Mouse (Mus musculus): Measurements from ENCODE around the gene Carhsp1. TPM values are rescaled to one million over a fixed set of nuclear protein-coding genes. Genes with fewer than 3 reads are reported as not detected.
A peak's percentile ranks its signal among the peaks of the same experiment; 100 is the strongest.

Gene Carhsp1
- polyA plus RNA-seq, 1 experiment from 2014 or later: 53.0 TPM

GRCm38 (mm10) chr16:8672350-8672687, 364 bp upstream of the Carhsp1 start:
- DNase-seq (ENCODE audit: low spot score) (no peak), ATAC-seq (replicated peaks; ENCODE audit: low FRiP score, low read depth) (no peak)
- H3K4me1 ChIP-seq (replicated peaks; ENCODE audit: insufficient read depth, low read length): peaks cover 18% of the 10 kb centered on the region
- no peaks in the 10 kb centered on the region for H3K27me3 ChIP-seq (ENCODE audit: insufficient read depth, low read length)
- peak overlapping the region; percentile 63; the same call in 1 of the 2 replicates for H3K9ac ChIP-seq (ENCODE audit: low read depth, low read length)
- H3K27ac ChIP-seq: no peak overlapping the region
- TF ChIP-seq CTCF (IDR thresholded peaks at IDR 0.05; ENCODE audit: low read depth): no peak
- no peaks in the 10 kb centered on the region for H3K9me3 ChIP-seq (replicated peaks; ENCODE audit: low read length)
- H3K4me2 ChIP-seq (ENCODE audit: low read length): peak overlapping the region; percentile 84
- H3K4me3 ChIP-seq (replicated peaks; ENCODE audit: low read depth, low read length): peak overlapping the region; percentile 59
- under 1% methylated on average over 18 of the region's 18 CpGs for WGBS
- no peaks in the 10 kb centered on the region for H3K36me3 ChIP-seq (ENCODE audit: insufficient read depth, low read length)

DNA sequence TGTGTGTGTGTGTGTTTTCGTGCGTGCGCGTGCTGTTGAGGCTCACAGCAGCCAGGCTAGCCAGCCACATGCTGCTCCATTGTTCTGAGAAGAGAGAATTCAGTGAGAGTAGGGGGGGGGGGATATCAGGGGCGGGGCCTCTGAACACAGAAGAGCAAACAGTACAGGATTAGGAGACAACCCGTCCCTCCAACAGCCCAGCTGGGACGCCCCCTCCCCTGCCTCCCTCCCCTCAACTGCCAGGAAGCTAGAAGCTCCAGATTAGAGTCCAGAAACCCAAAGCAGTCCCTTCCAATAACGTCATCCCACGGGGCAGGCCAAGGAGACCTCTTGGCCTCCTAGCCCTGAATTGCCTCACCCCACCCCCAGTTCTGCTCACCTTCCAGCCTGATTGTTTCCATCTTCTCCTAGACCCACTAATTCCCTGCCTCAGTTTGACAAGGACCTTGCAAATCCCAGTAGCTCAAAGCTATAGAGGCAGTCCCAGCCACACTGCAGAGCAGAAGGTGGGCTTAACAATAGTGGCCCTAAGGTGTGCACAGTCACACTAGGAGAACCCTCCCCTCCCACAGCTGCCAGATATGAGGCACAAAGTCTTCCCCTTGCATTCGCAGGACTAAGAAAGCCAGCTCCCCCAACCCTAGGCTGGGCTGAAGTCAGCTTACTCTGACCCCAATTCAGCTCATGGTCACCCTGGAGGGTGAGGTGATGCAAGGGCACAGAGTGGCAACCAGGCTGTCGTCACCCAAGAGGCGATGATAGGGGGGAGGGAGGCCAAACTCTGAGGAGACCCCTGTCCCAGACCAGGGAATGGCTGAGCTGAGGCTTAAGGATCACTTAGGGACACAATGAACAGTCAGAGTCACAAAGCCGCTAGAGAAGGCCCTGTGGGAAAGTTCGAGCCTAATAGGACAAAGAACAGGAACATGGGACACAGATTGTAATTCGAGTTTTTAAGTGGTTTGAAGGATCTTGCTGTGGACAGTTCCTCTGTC, 1.6 kb downstream of the Carhsp1 start:
- Histone ChIP-seq H3K9ac (ENCODE audit: low read depth, low read length) (0 out of 2 replicates have a peak overlapping the region, but pooled peaks have one; percentile 13), H3K36me3 (ENCODE audit: insufficient read depth, low read length) (no peaks in the 10 kb centered on the region), H3K9me3 (replicated peaks; ENCODE audit: low read length) (no peaks in the 10 kb centered on the region), H3K27ac (peak overlapping the region; percentile 85), H3K27me3 (ENCODE audit: insufficient read depth, low read length) (no peaks in the 10 kb centered on the region), H3K4me1 (replicated peaks; ENCODE audit: insufficient read depth, low read length) (peaks cover 24% of the 10 kb centered on the region), H3K4me3 (replicated peaks; ENCODE audit: low read depth, low read length) (peak overlapping the region; percentile 59), H3K4me2 (ENCODE audit: low read length) (peak overlapping the region; percentile 84)
- ATAC-seq (replicated peaks; ENCODE audit: low FRiP score, low read depth) (no peak), DNase-seq (ENCODE audit: low spot score) (peak; percentile 39)
- no peak for TF ChIP-seq CTCF (IDR thresholded peaks at IDR 0.05; ENCODE audit: low read depth)
- WGBS: 14% methylated on average over 14 of the region's 15 CpGs

GRCm38 (mm10) chr16:8669432-8669831, 2.5 kb downstream of the Carhsp1 start:
- H3K4me3 ChIP-seq (replicated peaks; ENCODE audit: low read depth, low read length): no peak overlapping the region
- peaks cover 24% of the 10 kb centered on the region for H3K4me1 ChIP-seq (replicated peaks; ENCODE audit: insufficient read depth, low read length)
- no peaks in the 10 kb centered on the region for H3K36me3 ChIP-seq (ENCODE audit: insufficient read depth, low read length)
- DNase-seq (ENCODE audit: low spot score) (no peak), ATAC-seq (replicated peaks; ENCODE audit: low FRiP score, low read depth) (no peak)
- H3K4me2 ChIP-seq (ENCODE audit: low read length): peak overlapping the region; percentile 84; the same call in 1 of the 2 replicates
- no peak for TF ChIP-seq CTCF (IDR thresholded peaks at IDR 0.05; ENCODE audit: low read depth)
- 57% methylated on average over 5 of the region's 5 CpGs for WGBS
- H3K9me3 ChIP-seq (replicated peaks; ENCODE audit: low read length): no peaks in the 10 kb centered on the region
- no peak overlapping the region for H3K27ac ChIP-seq
- no peak overlapping the region for H3K9ac ChIP-seq (ENCODE audit: low read depth, low read length)
- H3K27me3 ChIP-seq (ENCODE audit: insufficient read depth, low read length): no peaks in the 10 kb centered on the region

GRCm38 (mm10) chr16:8668386-8668785, 3.6 kb downstream of the Carhsp1 start:
- ATAC-seq (replicated peaks; ENCODE audit: low FRiP score, low read depth): no peak

GRCm38 (mm10) chr16:8667814-8668213, 4.1 kb downstream of the Carhsp1 start:
- Histone ChIP-seq H3K9ac (ENCODE audit: low read depth, low read length) (no peak overlapping the region), H3K9me3 (replicated peaks; ENCODE audit: low read length) (no peaks in the 10 kb centered on the region), H3K4me1 (replicated peaks; ENCODE audit: insufficient read depth, low read length) (peaks cover 24% of the 10 kb centered on the region), H3K27ac (peak overlapping the region; percentile 60; the same call in 1 of the 2 replicates), H3K27me3 (ENCODE audit: insufficient read depth, low read length) (no peaks in the 10 kb centered on the region), H3K4me3 (replicated peaks; ENCODE audit: low read depth, low read length) (no peak overlapping the region), H3K4me2 (ENCODE audit: low read length) (no peak overlapping the region; the same call in 1 of the 2 replicates), H3K36me3 (ENCODE audit: insufficient read depth, low read length) (no peaks in the 10 kb centered on the region)
- TF ChIP-seq CTCF (IDR thresholded peaks at IDR 0.05; ENCODE audit: low read depth): no peak
- ATAC-seq (replicated peaks; ENCODE audit: low FRiP score, low read depth) (no peak), DNase-seq (ENCODE audit: low spot score) (no peak)
- 57% methylated on average over 4 of the region's 4 CpGs for WGBS

More at GRCm38 (mm10) chr16:8668386-8668785, 3.6 kb downstream of the Carhsp1 start:
- Histone ChIP-seq H3K9ac (ENCODE audit: low read depth, low read length) (no peak overlapping the region), H3K36me3 (ENCODE audit: insufficient read depth, low read length) (no peaks in the 10 kb centered on the region), H3K9me3 (replicated peaks; ENCODE audit: low read length) (no peaks in the 10 kb centered on the region), H3K27ac (no peak overlapping the region), H3K4me2 (ENCODE audit: low read length) (no peak overlapping the region), H3K4me3 (replicated peaks; ENCODE audit: low read depth, low read length) (no peak overlapping the region), H3K4me1 (replicated peaks; ENCODE audit: insufficient read depth, low read length) (peaks cover 24% of the 10 kb centered on the region), H3K27me3 (ENCODE audit: insufficient read depth, low read length) (no peaks in the 10 kb centered on the region)
- TF ChIP-seq CTCF (IDR thresholded peaks at IDR 0.05; ENCODE audit: low read depth): no peak
- no peak for DNase-seq (ENCODE audit: low spot score)
- 89% methylated on average over 2 of the region's 2 CpGs for WGBS

GRCm38 (mm10) chr16:8667261-8667660, 4.7 kb downstream of the Carhsp1 start:
- DNase-seq (ENCODE audit: low spot score) (peak; percentile 39), ATAC-seq (replicated peaks; ENCODE audit: low FRiP score, low read depth) (no peak)
- Histone ChIP-seq H3K27me3 (ENCODE audit: insufficient read depth, low read length) (no peaks in the 10 kb centered on the region), H3K9me3 (replicated peaks; ENCODE audit: low read length) (no peaks in the 10 kb centered on the region), H3K4me1 (replicated peaks; ENCODE audit: insufficient read depth, low read length) (peaks cover 24% of the 10 kb centered on the region), H3K27ac (peak overlapping the region; percentile 60), H3K4me2 (ENCODE audit: low read length) (no peak overlapping the region; the same call in 1 of the 2 replicates), H3K36me3 (ENCODE audit: insufficient read depth, low read length) (0 out of 2 replicates have a peak, but pooled peaks cover 5% of the 10 kb centered on the region), H3K4me3 (replicated peaks; ENCODE audit: low read depth, low read length) (no peak overlapping the region), H3K9ac (ENCODE audit: low read depth, low read length) (no peak overlapping the region)
- 56% methylated on average over 7 of the region's 7 CpGs for WGBS
- TF ChIP-seq CTCF (IDR thresholded peaks at IDR 0.05; ENCODE audit: low read depth): no peak
